Mouse (Mus musculus): ENCODE measurements around the gene Ccdc84. TPM values are rescaled to one million over a fixed set of nuclear protein-coding genes. Genes with fewer than 3 reads are reported as not detected.
"Not testable (repeated sequence)": the region's sequence is repeated elsewhere in the genome, so short reads cannot be mapped to it uniquely, and the experiment has no call there.

The Ccdc84 gene
- polyA plus RNA-seq, 1 experiment from 2014 or later, result 28.4 TPM

DNA sequence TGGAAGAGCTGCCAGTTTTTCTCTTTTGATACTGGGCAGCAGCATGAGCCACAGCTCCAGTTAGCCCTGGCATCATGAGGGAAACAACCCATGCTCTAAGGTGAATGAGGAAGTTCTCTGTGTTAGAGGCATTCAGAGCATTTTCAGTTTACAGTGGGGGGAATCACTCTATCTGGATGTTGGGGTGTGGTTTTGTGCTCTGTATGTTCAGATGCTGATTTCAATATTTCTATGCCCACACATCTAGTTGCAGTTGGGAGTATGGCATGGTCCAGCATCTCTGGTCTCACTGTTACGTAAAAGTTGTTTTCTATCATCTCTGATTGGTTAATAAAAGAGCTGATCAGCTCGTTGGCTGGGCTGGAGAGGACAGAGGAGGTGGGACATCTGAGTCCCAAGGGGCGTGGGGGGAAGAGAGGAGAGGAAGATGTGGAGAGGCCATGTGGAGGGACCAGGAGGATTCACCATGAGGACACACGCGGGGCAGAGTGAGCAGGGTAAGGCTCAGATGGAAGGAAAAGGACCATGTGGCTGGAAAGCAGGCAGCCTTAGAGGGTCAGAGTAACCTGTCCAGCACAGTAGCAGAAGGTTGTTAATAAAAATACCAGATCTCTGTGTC lies 2.0 kb upstream of the Ccdc84 start:
- Histone ChIP-seq H3K4me1 (peaks cover 9% of the 10 kb centered on the region), H3K9me3 (no peaks in the 10 kb centered on the region), H3K27ac (replicated peaks) (no peak overlapping the region), H3K4me3 (no peak overlapping the region), H3K36me3 (replicated peaks) (peaks cover 12% of the 10 kb centered on the region), H3K27me3 (replicated peaks; ENCODE audit: low read depth, poor library complexity, severe bottlenecking) (no peaks in the 10 kb centered on the region)
- DNase-seq (ENCODE audit: low spot score), result no peak
- 81% methylated on average over 5 of the region's 5 CpGs for WGBS

GRCm38 (mm10) chr9:44419730-44420129 lies 1.4 kb upstream of the Ccdc84 start:
- not testable (repeated sequence) for DNase-seq (ENCODE audit: low spot score); H3K4me1 ChIP-seq; H3K4me3 ChIP-seq; H3K27me3 ChIP-seq (replicated peaks; ENCODE audit: low read depth, poor library complexity, severe bottlenecking); H3K9me3 ChIP-seq; H3K27ac ChIP-seq (replicated peaks)
- 97% methylated on average over 9 of the region's 9 CpGs for WGBS
- H3K36me3 ChIP-seq (replicated peaks), result peaks cover 16% of the 10 kb centered on the region

DNA sequence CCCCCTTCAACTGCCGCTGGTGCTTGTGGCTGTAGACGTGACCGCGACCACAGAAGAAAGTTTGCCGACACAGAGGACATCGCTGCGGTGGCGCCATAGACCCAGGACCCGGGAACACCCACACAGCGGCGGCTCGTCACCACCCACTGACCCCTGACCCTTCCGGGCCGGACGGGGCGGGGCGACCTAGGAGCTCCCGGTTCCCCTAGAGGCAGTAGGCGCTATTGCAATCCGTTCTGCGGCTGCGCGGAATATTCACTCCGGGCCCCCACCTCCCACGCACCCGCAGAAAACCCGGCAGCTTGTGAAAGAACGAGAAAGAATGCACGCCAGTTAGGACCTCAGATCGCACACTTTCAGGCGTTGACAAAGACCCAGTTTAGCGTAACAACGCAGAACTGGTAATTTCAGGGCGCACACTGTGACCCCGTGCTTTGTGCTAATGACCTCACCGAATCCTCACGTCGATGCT lies 441 bp downstream of the Ccdc84 start:
- peak overlapping the region; percentile 88 for H3K4me3 ChIP-seq
- peaks cover 9% of the 10 kb centered on the region for H3K4me1 ChIP-seq
- no peaks in the 10 kb centered on the region for H3K9me3 ChIP-seq
- peaks cover 34% of the 10 kb centered on the region for H3K36me3 ChIP-seq (replicated peaks)
- H3K27me3 ChIP-seq (replicated peaks; ENCODE audit: low read depth, poor library complexity, severe bottlenecking), result no peaks in the 10 kb centered on the region
- DNase-seq (ENCODE audit: low spot score), result peak; percentile 94
- WGBS, result under 1% methylated on average over 38 of the region's 38 CpGs
- peak overlapping the region; percentile 91 for H3K27ac ChIP-seq (replicated peaks)

- 8% methylated on average over 26 of the region's 26 CpGs for WGBS
- no peaks in the 10 kb centered on the region for H3K27me3 ChIP-seq (replicated peaks; ENCODE audit: low read depth, poor library complexity, severe bottlenecking)
- H3K36me3 ChIP-seq (replicated peaks), result peaks cover 40% of the 10 kb centered on the region
- H3K4me3 ChIP-seq, result peak overlapping the region; percentile 88
- peak overlapping the region; percentile 91 for H3K27ac ChIP-seq (replicated peaks)
- H3K9me3 ChIP-seq, result no peaks in the 10 kb centered on the region
- peaks cover 9% of the 10 kb centered on the region for H3K4me1 ChIP-seq
- DNase-seq (ENCODE audit: low spot score), result no peak
Observed at GRCm38 (mm10) chr9:44417156-44417891, 1.0 kb downstream of the Ccdc84 start.

GRCm38 (mm10) chr9:44412781-44413180 lies 5.6 kb downstream of the Ccdc84 start:
- H3K4me1 ChIP-seq, result peaks cover 16% of the 10 kb centered on the region
- no peak overlapping the region for H3K27ac ChIP-seq (replicated peaks)
- no peaks in the 10 kb centered on the region for H3K9me3 ChIP-seq
- DNase-seq (ENCODE audit: low spot score), result no peak
- peaks cover 81% of the 10 kb centered on the region for H3K36me3 ChIP-seq (replicated peaks)
- whole genome bisulfite sequencing, result 84% methylated on average over 2 of the region's 2 CpGs
- no peak overlapping the region for H3K4me3 ChIP-seq
- no peaks in the 10 kb centered on the region for H3K27me3 ChIP-seq (replicated peaks; ENCODE audit: low read depth, poor library complexity, severe bottlenecking)

DNA sequence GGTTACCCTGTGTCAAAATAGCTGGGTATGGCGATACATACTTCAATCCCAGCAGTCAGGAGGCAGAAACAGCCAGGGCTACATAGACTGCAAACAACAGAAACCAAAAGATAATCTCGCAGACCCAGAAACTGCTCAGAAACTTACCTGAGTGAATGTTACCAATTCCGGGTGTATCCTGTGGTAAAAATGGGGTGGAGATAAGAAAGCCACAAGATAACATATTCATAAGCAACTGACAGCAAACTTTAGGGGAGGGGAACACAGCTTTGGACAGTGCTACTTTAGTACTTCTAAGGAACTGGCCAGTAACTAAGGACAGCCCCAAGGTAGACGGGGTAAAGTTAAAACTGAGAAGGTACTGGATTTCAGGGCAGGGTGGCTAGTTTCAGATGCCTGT lies 6.1 kb downstream of the Ccdc84 start:
- Histone ChIP-seq H3K4me1 (peaks cover 12% of the 10 kb centered on the region), H3K4me3 (no peak overlapping the region), H3K9me3 (no peaks in the 10 kb centered on the region), H3K36me3 (replicated peaks) (peaks cover 81% of the 10 kb centered on the region), H3K27ac (replicated peaks) (no peak overlapping the region), H3K27me3 (replicated peaks; ENCODE audit: low read depth, poor library complexity, severe bottlenecking) (no peaks in the 10 kb centered on the region)
- DNase-seq (ENCODE audit: low spot score), result no peak
- 88% methylated on average over 4 of the region's 4 CpGs for WGBS

DNA sequence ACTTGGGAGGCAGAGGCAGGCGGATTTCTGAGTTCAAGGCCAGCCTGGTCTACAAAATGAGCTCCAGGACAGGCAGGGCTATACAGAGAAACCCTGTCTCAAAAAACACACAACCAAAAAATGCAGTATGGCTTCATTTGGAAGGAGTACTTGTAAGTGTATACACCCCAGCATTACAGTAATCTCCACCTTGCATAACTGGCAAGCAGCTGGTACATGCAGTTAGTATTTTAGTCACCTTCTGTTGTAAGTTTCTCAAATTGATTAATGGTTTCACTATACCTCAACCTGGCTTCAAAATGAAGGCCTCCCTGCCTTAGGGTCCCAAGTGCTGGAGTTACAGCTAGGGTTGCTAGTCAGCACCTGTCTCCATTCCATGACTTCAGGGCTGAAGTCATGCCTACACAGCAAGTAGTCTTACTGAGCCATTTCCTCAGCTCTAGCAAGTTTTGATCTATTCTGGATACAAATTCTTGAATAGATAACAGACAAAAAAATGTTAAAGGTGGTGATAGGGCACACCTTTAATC lies 6.7 kb downstream of the Ccdc84 start:
- 90% methylated on average over 1 of the region's 1 CpGs for WGBS
- Histone ChIP-seq H3K4me1 (peaks cover 7% of the 10 kb centered on the region; the same call in 1 of the 2 replicates), H3K4me3 (no peak overlapping the region), H3K36me3 (replicated peaks) (peaks cover 81% of the 10 kb centered on the region), H3K27ac (replicated peaks) (no peak overlapping the region), H3K27me3 (replicated peaks; ENCODE audit: low read depth, poor library complexity, severe bottlenecking) (no peaks in the 10 kb centered on the region), H3K9me3 (no peaks in the 10 kb centered on the region)
- no peak for DNase-seq (ENCODE audit: low spot score)

DNA sequence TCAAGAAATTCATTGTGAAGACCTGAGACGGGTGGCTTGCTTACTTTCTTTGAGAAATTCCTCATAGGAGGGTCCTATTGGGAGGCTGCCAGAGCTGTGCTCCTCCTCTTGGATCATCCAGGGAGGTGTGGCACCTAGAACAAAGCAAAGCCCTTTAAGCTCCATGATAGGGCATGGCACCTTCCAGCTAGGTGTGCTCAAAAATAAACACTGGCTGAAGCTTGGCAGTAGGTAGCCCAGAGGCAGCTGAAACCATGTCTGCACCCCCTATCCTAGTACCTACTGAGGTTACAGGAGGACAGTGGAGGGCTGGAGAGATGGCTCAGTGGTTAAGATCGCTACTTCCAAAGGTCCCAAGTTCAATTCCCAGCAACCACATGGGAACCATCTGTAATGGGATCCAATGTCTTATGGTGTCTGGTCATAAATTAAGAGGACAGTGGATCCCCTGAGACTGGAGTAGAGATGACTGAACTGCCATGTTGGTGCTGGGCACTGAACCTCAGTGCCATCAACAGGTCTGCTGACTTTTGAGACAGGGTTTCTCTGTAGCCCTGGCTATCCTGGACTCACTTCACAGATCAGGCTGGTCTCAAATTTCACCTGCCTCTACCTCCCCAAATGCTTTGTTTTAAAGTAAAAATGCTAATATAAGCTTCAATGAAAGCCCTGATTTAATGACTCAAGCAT lies 7.6 kb downstream of the Ccdc84 start:
- peaks cover 11% of the 10 kb centered on the region for H3K4me1 ChIP-seq
- H3K36me3 ChIP-seq (replicated peaks), result peaks cover 75% of the 10 kb centered on the region
- WGBS, result 91% methylated on average over 2 of the region's 2 CpGs
- no peaks in the 10 kb centered on the region for H3K9me3 ChIP-seq
- H3K4me3 ChIP-seq, result no peak overlapping the region
- H3K27me3 ChIP-seq (replicated peaks; ENCODE audit: low read depth, poor library complexity, severe bottlenecking), result no peaks in the 10 kb centered on the region
- H3K27ac ChIP-seq (replicated peaks), result no peak overlapping the region
- DNase-seq (ENCODE audit: low spot score), result no peak

DNA sequence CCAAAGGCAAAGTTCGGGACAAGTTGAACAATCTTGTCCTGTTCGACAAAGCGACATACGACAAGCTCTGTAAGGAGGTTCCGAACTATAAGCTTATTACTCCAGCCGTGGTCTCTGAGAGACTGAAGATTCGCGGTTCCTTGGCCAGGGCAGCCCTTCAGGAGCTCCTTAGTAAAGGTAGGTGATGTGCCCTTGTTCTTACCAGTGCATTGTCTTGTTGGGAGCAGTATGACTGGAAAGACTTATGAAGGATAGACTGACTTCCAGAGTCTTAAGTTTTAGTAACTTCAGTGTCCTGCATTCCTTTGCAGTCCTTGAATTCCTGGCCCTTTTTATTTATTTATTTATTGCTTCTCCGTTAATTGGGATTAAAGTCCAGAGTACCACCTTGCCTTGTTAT lies 9.7 kb downstream of the Ccdc84 start:
- WGBS, result 85% methylated on average over 9 of the region's 9 CpGs
- H3K9me3 ChIP-seq; H3K27me3 ChIP-seq (replicated peaks; ENCODE audit: low read depth, poor library complexity, severe bottlenecking); H3K27ac ChIP-seq (replicated peaks); DNase-seq (ENCODE audit: low spot score): not testable (repeated sequence)
- Histone ChIP-seq H3K4me1 (peaks cover 17% of the 10 kb centered on the region), H3K4me3 (peak overlapping the region; percentile 81), H3K36me3 (replicated peaks) (peaks cover 78% of the 10 kb centered on the region)

DNA sequence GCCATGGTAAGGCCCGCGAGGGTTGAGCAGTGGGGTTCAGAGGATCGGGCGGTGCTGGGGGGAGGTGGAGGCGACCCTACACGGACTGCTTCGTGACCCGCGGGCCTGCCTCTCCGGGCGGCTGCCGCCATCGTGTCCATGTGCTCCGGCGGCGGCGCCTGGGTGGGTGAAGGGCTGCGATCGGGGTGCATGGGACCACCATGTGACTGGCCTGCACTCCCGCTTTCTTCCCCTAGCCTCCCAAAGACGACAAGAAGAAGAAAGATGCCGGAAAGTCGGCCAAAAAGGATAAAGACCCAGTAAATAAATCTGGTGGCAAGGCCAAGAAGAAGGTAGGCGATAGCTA lies 10.6 kb downstream of the Ccdc84 start:
- H3K4me1 ChIP-seq, result peaks cover 17% of the 10 kb centered on the region
- H3K9me3 ChIP-seq, result no peaks in the 10 kb centered on the region
- H3K27me3 ChIP-seq (replicated peaks; ENCODE audit: low read depth, poor library complexity, severe bottlenecking), result no peaks in the 10 kb centered on the region
- DNase-seq (ENCODE audit: low spot score), result no peak
- peak overlapping the region; percentile 93 for H3K27ac ChIP-seq (replicated peaks)
- under 1% methylated on average over 24 of the region's 24 CpGs for whole genome bisulfite sequencing
- peaks cover 78% of the 10 kb centered on the region for H3K36me3 ChIP-seq (replicated peaks)
- H3K4me3 ChIP-seq, result peak overlapping the region; percentile 81

DNA sequence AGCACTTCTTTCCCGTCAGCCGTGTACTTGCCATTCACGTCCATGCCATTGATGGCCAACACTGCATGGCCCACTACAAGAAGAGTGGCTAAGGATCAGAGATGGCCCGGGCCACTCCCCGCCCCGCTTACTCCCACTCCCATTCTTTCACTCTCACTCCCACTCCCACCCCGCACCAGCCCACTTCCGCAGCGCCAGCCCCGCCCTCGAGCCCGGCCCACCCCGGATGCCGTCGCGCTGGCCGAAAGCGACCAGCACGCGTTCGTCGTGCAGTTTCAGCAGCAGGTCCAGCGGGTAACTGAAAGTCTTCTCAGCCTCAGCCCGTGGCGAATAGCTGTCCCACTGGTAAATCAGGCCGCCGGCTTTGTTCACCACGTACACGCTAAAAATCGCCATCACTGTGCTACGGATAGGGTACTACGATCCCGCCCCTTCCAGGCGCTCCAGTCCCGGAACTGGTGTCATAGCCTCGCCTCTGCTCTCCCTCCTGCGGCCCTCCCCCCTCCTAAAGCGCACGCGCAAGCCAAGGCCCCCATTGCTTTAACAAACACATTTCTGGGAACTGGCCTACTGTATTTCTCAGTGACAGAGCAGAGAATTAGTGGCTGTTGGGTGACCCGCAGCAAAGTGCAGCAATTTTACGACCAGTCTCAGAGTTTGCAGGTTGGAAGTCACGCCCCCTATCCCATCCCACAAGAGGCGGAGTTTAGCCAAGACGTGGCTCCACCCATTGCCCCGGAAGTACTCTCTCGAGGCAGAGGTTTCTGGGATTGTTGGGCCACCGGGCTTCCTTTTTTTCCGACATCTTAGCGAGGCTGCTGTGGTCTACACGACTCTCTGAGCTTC lies 11.2 kb downstream of the Ccdc84 start, which contains the start of the genes Rps25 and Trappc4:
Rps25 (plus strand) TSS at position 234 of the 846 bp plus-strand sequence.
Trappc4 (minus strand) TSS at position 695 of the 846 bp plus-strand sequence.
- peaks cover 17% of the 10 kb centered on the region for H3K4me1 ChIP-seq
- peak within 1 kb of the TSS; percentile 81 for H3K4me3 ChIP-seq
- H3K9me3 ChIP-seq, result no peaks in the 10 kb centered on the region
- no peaks in the 10 kb centered on the region for H3K27me3 ChIP-seq (replicated peaks; ENCODE audit: low read depth, poor library complexity, severe bottlenecking)
- peaks cover 78% of the 10 kb centered on the region for H3K36me3 ChIP-seq (replicated peaks)
- peak; percentile 94 for DNase-seq (ENCODE audit: low spot score)
- peak within 1 kb of the TSS; percentile 93 for H3K27ac ChIP-seq (replicated peaks)
- under 1% methylated on average over 51 of the region's 51 CpGs for WGBS

DNA sequence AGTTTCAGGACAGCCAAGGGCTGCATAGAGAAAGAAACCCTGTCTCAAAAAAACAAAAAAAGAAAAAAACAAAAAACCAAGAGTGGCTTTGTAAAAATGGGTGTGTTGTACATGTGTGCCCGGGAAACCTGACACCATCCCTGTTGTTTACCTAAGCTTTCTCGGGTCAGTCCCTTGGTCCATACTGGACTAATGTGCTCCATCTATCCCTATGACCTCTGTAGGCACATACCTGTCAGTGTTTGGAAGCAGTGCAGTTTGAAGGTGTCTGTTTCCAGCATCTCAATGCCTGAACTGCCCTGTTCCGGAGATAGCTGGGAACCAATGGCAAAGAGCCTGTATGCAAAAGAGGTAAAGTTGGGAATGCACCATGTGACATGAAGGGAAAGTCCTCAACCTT lies 13.4 kb downstream of the Ccdc84 start:
- WGBS, result 73% methylated on average over 3 of the region's 3 CpGs
- no peak for DNase-seq (ENCODE audit: low spot score)
- H3K4me1 ChIP-seq, result peaks cover 17% of the 10 kb centered on the region
- H3K27ac ChIP-seq (replicated peaks), result no peak overlapping the region
- H3K27me3 ChIP-seq (replicated peaks; ENCODE audit: low read depth, poor library complexity, severe bottlenecking), result no peaks in the 10 kb centered on the region
- no peaks in the 10 kb centered on the region for H3K9me3 ChIP-seq
- H3K4me3 ChIP-seq, result no peak overlapping the region
- peaks cover 78% of the 10 kb centered on the region for H3K36me3 ChIP-seq (replicated peaks)

All from embryonic facial prominence, embryonic 10.5 days (tissue).